Comparison of ENCODE assay signal across 9 mouse cellular contexts in genomic region chr5:5663057-5663456, GRCm38 (mm10). TPM values are rescaled to one million over a fixed set of nuclear protein-coding genes. Genes with fewer than 3 reads are reported as not detected.
A peak's percentile ranks its signal among the peaks of the same experiment; 100 is the strongest.
DNase-seq lines count a peak whose midpoint lies in the region; ATAC-seq and TF ChIP-seq lines count a peak whose summit lies in the region.
"Had no signal": no experiment of that assay in that cellular context is flagged by ENCODE, and none has a peak within 500 bp of the region (broad histone marks: within the 10 kb centered on the region; RNA-seq: fewer than 3 reads in every experiment).

No protein-coding gene starts in this region.

- H3K36me3 ChIP-seq in heart, embryonic 15.5 days: no peaks in the 10 kb centered on the region
- H3K36me3 ChIP-seq in hindbrain, embryonic 15.5 days: no peaks in the 10 kb centered on the region
- no peaks in the 10 kb centered on the region for H3K36me3 ChIP-seq in midbrain, embryonic 13.5 days

- no peaks in the 10 kb centered on the region for H3K9me3 ChIP-seq in heart, embryonic 15.5 days (replicated peaks)
- H3K9me3 ChIP-seq in hindbrain, embryonic 15.5 days: no peaks in the 10 kb centered on the region
- no peaks in the 10 kb centered on the region for H3K9me3 ChIP-seq in midbrain, embryonic 13.5 days

- no peak for ATAC-seq in heart, embryonic 15.5 days (replicated peaks; ENCODE audit: insufficient number of reproducible peaks, insufficient read depth, low FRiP score, low read depth)
- no peak for ATAC-seq in hindbrain, embryonic 15.5 days (ENCODE audit: low FRiP score, low read depth)
- 0 out of 2 replicates have a peak, but pooled peaks have one; percentile 5 for ATAC-seq in midbrain, embryonic 13.5 days

- TF ChIP-seq POLR2A in cortical plate, adult 2 months (IDR thresholded peaks at IDR 0.05; ENCODE audit: extremely low read depth, insufficient read depth, low read length): no peak

- intact Hi-C loops in heart, postnatal 36 days (cut with DNase I): loop anchor here (5.0 kb wide), 1 partner anchor 151 kb away; the partner anchor contains the start of gene Cldn12
- intact Hi-C loops in left cerebral cortex, postnatal 10 days (cut with DNase I): no loop called here

- H3K9ac ChIP-seq in heart, embryonic 15.5 days: no peak overlapping the region
- peak overlapping the region; percentile 68; the same call in 1 of the 2 replicates for H3K9ac ChIP-seq in hindbrain, embryonic 15.5 days
- H3K9ac ChIP-seq in midbrain, embryonic 13.5 days (replicated peaks): peak overlapping the region; percentile 77

- peak overlapping the region; percentile 98 for H3K4me2 ChIP-seq in heart, embryonic 15.5 days
- peak overlapping the region; percentile 87 for H3K4me2 ChIP-seq in hindbrain, embryonic 15.5 days
- H3K4me2 ChIP-seq in midbrain, embryonic 13.5 days (replicated peaks): peak overlapping the region; percentile 85

- no peak overlapping the region for H3K27ac ChIP-seq in heart, embryonic 15.5 days
- no peak overlapping the region for H3K27ac ChIP-seq in cortical plate, adult 2 months (ENCODE audit: insufficient read depth, low read length)
- no peak overlapping the region for H3K27ac ChIP-seq in hindbrain, embryonic 15.5 days (replicated peaks)
- no peak overlapping the region for H3K27ac ChIP-seq in midbrain, embryonic 13.5 days

- H3K27me3 ChIP-seq in heart, embryonic 15.5 days: 0 out of 2 replicates have a peak, but pooled peaks cover 7% of the 10 kb centered on the region
- no peaks in the 10 kb centered on the region for H3K27me3 ChIP-seq in hindbrain, embryonic 15.5 days
- peaks cover 6% of the 10 kb centered on the region; the same call in 1 of the 2 replicates for H3K27me3 ChIP-seq in midbrain, embryonic 13.5 days

- 32% methylated on average over 6 of the region's 6 CpGs for WGBS in heart, embryonic 15.5 days
- 36% methylated on average over 6 of the region's 6 CpGs for WGBS in hindbrain, embryonic 15.5 days
- WGBS in midbrain, embryonic 13.5 days: 47% methylated on average over 6 of the region's 6 CpGs

- no peak for TF ChIP-seq CTCF in cortical plate, adult 2 months (IDR thresholded peaks at IDR 0.05; ENCODE audit: extremely low read depth, insufficient read depth, low read length)

- DNase-seq in heart, postnatal 36 days: no peak
- no peak for DNase-seq in urinary bladder, postnatal 25 days (ENCODE audit: low spot score)
- DNase-seq in left cerebral cortex, postnatal 10 days (ENCODE audit: extremely low spot score in 1 of 2, low spot score in 2 of 2): no peak
- no peak for DNase-seq in adrenal gland, postnatal 36 days
- DNase-seq: right cerebral cortex, postnatal 4 days had no signal

- peak overlapping the region; percentile 76 for H3K4me3 ChIP-seq in heart, embryonic 15.5 days
- peak overlapping the region; percentile 50; the same call in 1 of the 2 replicates for H3K4me3 ChIP-seq in cortical plate, adult 2 months (ENCODE audit: insufficient read depth, low read length)
- peak overlapping the region; percentile 83 for H3K4me3 ChIP-seq in hindbrain, embryonic 15.5 days
- peak overlapping the region; percentile 77 for H3K4me3 ChIP-seq in midbrain, embryonic 13.5 days (replicated peaks)

- peaks cover 7% of the 10 kb centered on the region; the same call in 1 of the 2 replicates for H3K4me1 ChIP-seq in heart, embryonic 15.5 days (replicated peaks)
- H3K4me1 ChIP-seq in cortical plate, adult 2 months (ENCODE audit: control insufficient read depth, insufficient read depth, low read length): no peaks in the 10 kb centered on the region
- H3K4me1 ChIP-seq in hindbrain, embryonic 15.5 days (replicated peaks): peaks cover 21% of the 10 kb centered on the region
- H3K4me1 ChIP-seq in midbrain, embryonic 13.5 days (replicated peaks): peaks cover 22% of the 10 kb centered on the region

RNA-seq across cellular contexts. Expression of gene Cfap69, which starts 1.0 kb away (rescaled TPM):
- 1.6 and 1.9 TPM in 2 replicates for polyA plus RNA-seq in heart, embryonic 15.5 days (2015; fragmentation: Nextera tagmentation; extraction: Ambion mirVana)
- total RNA-seq in heart, postnatal 36 days (2021): under 1 TPM; 0.28 to 0.73 TPM
- 15.6 and 16.8 TPM in 2 replicates for polyA plus RNA-seq in cortical plate, adult 2 months (2012; rRNA removed)
- polyA plus RNA-seq in hindbrain, embryonic 15.5 days (2015; fragmentation: Nextera tagmentation; extraction: Ambion mirVana): 9.7 and 12.2 TPM in 2 replicates
- 5.8 and 8.3 TPM in 2 replicates for polyA plus RNA-seq in midbrain, embryonic 13.5 days (2015; fragmentation: Nextera tagmentation; extraction: Ambion mirVana)
- 10 to 100 TPM; 16.9 to 19.7 TPM for total RNA-seq in left cerebral cortex, postnatal 10 days (2021)
- 10 to 100 TPM in 1 of 2 experiments, 1 to 10 TPM in 1; 7.5 to 10.9 TPM for total RNA-seq in adrenal gland, postnatal 36 days (2021)

RNA-seq across cellular contexts. Expression of gene Steap2, which starts 31.3 kb away (rescaled TPM):
- polyA plus RNA-seq in heart, embryonic 15.5 days (2015; fragmentation: Nextera tagmentation; extraction: Ambion mirVana): 1.9 and 2.9 TPM in 2 replicates
- total RNA-seq in heart, postnatal 36 days (2021): under 1 TPM; 0.60 to 0.72 TPM
- 4.8 and 5.0 TPM in 2 replicates for polyA plus RNA-seq in cortical plate, adult 2 months (2012; rRNA removed)
- 5.8 and 7.6 TPM in 2 replicates for polyA plus RNA-seq in hindbrain, embryonic 15.5 days (2015; fragmentation: Nextera tagmentation; extraction: Ambion mirVana)
- polyA plus RNA-seq in midbrain, embryonic 13.5 days (2015; fragmentation: Nextera tagmentation; extraction: Ambion mirVana): 5.6 and 6.6 TPM in 2 replicates
- total RNA-seq in left cerebral cortex, postnatal 10 days (2021): 1 to 10 TPM; 7.3 to 7.5 TPM
- total RNA-seq in adrenal gland, postnatal 36 days (2021): 10 to 100 TPM; 46.3 to 57.0 TPM
